Mouse (Mus musculus) stomach, postnatal 0 days (tissue): ENCODE measurements at regions not wholly inside any gene's neighbourhood (a gene's known extent, or its start where the extent isn't known, plus 50 kb on each side); places are given as distances from the start of the nearest gene placed in this dataset.
"Not testable (repeated sequence)": the region's sequence is repeated elsewhere in the genome, so short reads cannot be mapped to it uniquely, and the experiment has no call there.

Source experiments
- CTCF ChIP-seq: IDR thresholded peaks from 2 replicates; pipeline ENCODE4 v1.5.1; 2016; ENCODE audit warnings: antibody characterized with exemption, low read depth, mild to moderate bottlenecking, moderate library complexity
- EP300 ChIP-seq: optimal IDR thresholded peaks from 2 replicates; pipeline ENCODE3; 2016; ENCODE audit warnings: antibody characterized with exemption

- TF ChIP-seq CTCF, EP300: not testable (repeated sequence)
Measured at GRCm38 (mm10) chr6:102750161-102750560, 177.3 kb upstream of the Cntn3 start.
